In genomic region chr2:170177323-170177722, GRCm38 (mm10) we compare ENCODE assay signal across 12 mouse cellular contexts. TPM values are rescaled to one million over a fixed set of nuclear protein-coding genes. Genes with fewer than 3 reads are reported as not detected.
DNase-seq lines count a peak whose midpoint lies in the region; ATAC-seq and TF ChIP-seq lines count a peak whose summit lies in the region.
"Had no signal": no experiment of that assay in that cellular context is flagged by ENCODE, and none has a peak within 500 bp of the region (broad histone marks: within the 10 kb centered on the region; RNA-seq: fewer than 3 reads in every experiment).

No protein-coding gene starts in this region.

- H3K9ac ChIP-seq in heart, embryonic 11.5 days (ENCODE audit: low read depth, low read length): no peak overlapping the region
- no peak overlapping the region for H3K9ac ChIP-seq in heart, adult 2 months (ENCODE audit: low read depth, low read length)
- H3K9ac ChIP-seq in kidney, embryonic 14.5 days (ENCODE audit: low read depth, low read length): no peak overlapping the region
- H3K9ac ChIP-seq in ES-Bruce4 (ENCODE audit: low read depth, poor library complexity, severe bottlenecking): peak overlapping the region; percentile 16; the same call in 1 of the 2 replicates
- H3K9ac ChIP-seq in intestine, embryonic 16.5 days (ENCODE audit: low read depth, low read length): peak overlapping the region; percentile 48
- H3K9ac ChIP-seq: limb, embryonic 15.5 days had no signal

- H3K27ac ChIP-seq in heart, embryonic 11.5 days (ENCODE audit: low read depth, low read length): no peak overlapping the region
- H3K27ac ChIP-seq in heart, adult 2 months: no peak overlapping the region; the same call in 1 of the 2 replicates
- H3K27ac ChIP-seq in kidney, embryonic 14.5 days (ENCODE audit: low read depth, low read length): no peak overlapping the region; the same call in 1 of the 2 replicates
- no peak overlapping the region for H3K27ac ChIP-seq in ES-Bruce4 (ENCODE audit: insufficient read depth, low read length)
- H3K27ac ChIP-seq in intestine, embryonic 16.5 days (ENCODE audit: low read length): peak overlapping the region; percentile 70
- H3K27ac ChIP-seq in thymus, adult 2 months (ENCODE audit: control insufficient read depth, insufficient read depth, low read length): no peak overlapping the region
- H3K27ac ChIP-seq: limb, embryonic 15.5 days had no signal

- no peak overlapping the region for H3K4me3 ChIP-seq in heart, embryonic 11.5 days (ENCODE audit: low read depth, low read length)
- H3K4me3 ChIP-seq in heart, adult 2 months: no peak overlapping the region
- H3K4me3 ChIP-seq in kidney, embryonic 14.5 days (ENCODE audit: low read length): no peak overlapping the region
- H3K4me3 ChIP-seq in ES-Bruce4 (ENCODE audit: low read depth, low read length): no peak overlapping the region
- H3K4me3 ChIP-seq in intestine, embryonic 16.5 days (ENCODE audit: low read length): peak overlapping the region; percentile 18; the same call in 1 of the 2 replicates
- no peak overlapping the region for H3K4me3 ChIP-seq in thymus, adult 2 months (ENCODE audit: control insufficient read depth, insufficient read depth, low read length)
- H3K4me3 ChIP-seq: limb, embryonic 15.5 days had no signal

- 31% methylated on average over 8 of the region's 8 CpGs for WGBS in heart, embryonic 11.5 days (ENCODE audit: insufficient replicate concordance)
- WGBS in heart, adult 2 months: 23% methylated on average over 8 of the region's 8 CpGs
- 20% methylated on average over 8 of the region's 8 CpGs for WGBS in kidney, embryonic 14.5 days
- WGBS in intestine, embryonic 16.5 days: 13% methylated on average over 8 of the region's 8 CpGs
- 71% methylated on average over 8 of the region's 8 CpGs for WGBS in thymus, adult 2 months

- H3K79me2 ChIP-seq in heart, adult 2 months (replicated peaks; ENCODE audit: control insufficient read depth, insufficient read depth, low read length): no peaks in the 10 kb centered on the region

- no peaks in the 10 kb centered on the region for H3K9me3 ChIP-seq in heart, embryonic 11.5 days (replicated peaks; ENCODE audit: control insufficient read depth, low read length)
- H3K9me3 ChIP-seq in kidney, embryonic 14.5 days (ENCODE audit: control insufficient read depth, low read length): no peaks in the 10 kb centered on the region
- H3K9me3 ChIP-seq in ES-Bruce4 (replicated peaks; ENCODE audit: control insufficient read depth, insufficient read depth, low read length, poor library complexity, severe bottlenecking): no peaks in the 10 kb centered on the region
- H3K9me3 ChIP-seq in intestine, embryonic 16.5 days (ENCODE audit: control insufficient read depth, low read length): no peaks in the 10 kb centered on the region
- H3K9me3 ChIP-seq: limb, embryonic 15.5 days had no signal

- TF ChIP-seq CTCF in heart, adult 2 months (IDR thresholded peaks at IDR 0.05): no peak
- no peak for TF ChIP-seq CTCF in ES-Bruce4 (IDR thresholded peaks at IDR 0.05; ENCODE audit: low read depth, low read length)
- TF ChIP-seq CTCF in thymus, adult 2 months (IDR thresholded peaks at IDR 0.05; ENCODE audit: borderline replicate concordance, control insufficient read depth, extremely low read depth, insufficient read depth, low read length, poor library complexity): no peak

- H3K36me3 ChIP-seq in heart, embryonic 11.5 days (ENCODE audit: control insufficient read depth, insufficient read depth, low read length): no peaks in the 10 kb centered on the region
- peaks cover 2% of the 10 kb centered on the region for H3K36me3 ChIP-seq in heart, adult 2 months (ENCODE audit: control insufficient read depth, insufficient read depth, low read length)
- H3K36me3 ChIP-seq in kidney, embryonic 14.5 days (ENCODE audit: control insufficient read depth, insufficient read depth, low read length): no peaks in the 10 kb centered on the region
- no peaks in the 10 kb centered on the region for H3K36me3 ChIP-seq in ES-Bruce4 (ENCODE audit: control insufficient read depth, insufficient read depth, low read length, poor library complexity, severe bottlenecking)
- no peaks in the 10 kb centered on the region for H3K36me3 ChIP-seq in intestine, embryonic 16.5 days (ENCODE audit: control insufficient read depth, insufficient read depth, low read length)
- H3K36me3 ChIP-seq in thymus, adult 2 months (ENCODE audit: control insufficient read depth, insufficient read depth, low read length): no peaks in the 10 kb centered on the region
- H3K36me3 ChIP-seq: limb, embryonic 15.5 days had no signal

- peak overlapping the region; percentile 27 for H3K4me2 ChIP-seq in heart, embryonic 11.5 days
- H3K4me2 ChIP-seq in kidney, embryonic 14.5 days (replicated peaks; ENCODE audit: low read depth, low read length): peak overlapping the region; percentile 21; the same call in 1 of the 2 replicates
- peak overlapping the region; percentile 46 for H3K4me2 ChIP-seq in intestine, embryonic 16.5 days (ENCODE audit: low read depth, low read length)
- H3K4me2 ChIP-seq: limb, embryonic 15.5 days had no signal

- no peak for TF ChIP-seq EP300 in heart, adult 2 months (IDR thresholded peaks at IDR 0.05; ENCODE audit: insufficient read depth, low read depth, low read length)
- no peak for TF ChIP-seq EP300 in ES-Bruce4 (IDR thresholded peaks at IDR 0.05; ENCODE audit: insufficient read depth, low read depth, low read length)

- no peak for TF ChIP-seq POLR2A in heart, adult 2 months (IDR thresholded peaks at IDR 0.05; ENCODE audit: insufficient read depth, low read depth, low read length)
- TF ChIP-seq POLR2A in ES-Bruce4 (IDR thresholded peaks at IDR 0.05; ENCODE audit: insufficient read depth, low read length): no peak
- no peak for TF ChIP-seq POLR2A in thymus, adult 2 months (IDR thresholded peaks at IDR 0.05; ENCODE audit: control insufficient read depth, extremely low read depth, insufficient read depth, low read length, poor library complexity)

- ATAC-seq in heart, embryonic 11.5 days (replicated peaks; ENCODE audit: insufficient number of reproducible peaks, low FRiP score, low TSS enrichment): no peak
- no peak for ATAC-seq in kidney, embryonic 14.5 days (ENCODE audit: low FRiP score, low TSS enrichment)
- ATAC-seq in intestine, embryonic 16.5 days: peak; percentile 32; the same call in 1 of the 2 replicates
- ATAC-seq: Patski had no signal

- H3K27me3 ChIP-seq in heart, embryonic 11.5 days (ENCODE audit: control insufficient read depth, insufficient read depth, low read length): no peaks in the 10 kb centered on the region
- H3K27me3 ChIP-seq in heart, adult 2 months (ENCODE audit: control insufficient read depth, insufficient read depth, low read length): no peaks in the 10 kb centered on the region
- no peaks in the 10 kb centered on the region for H3K27me3 ChIP-seq in kidney, embryonic 14.5 days (ENCODE audit: control insufficient read depth, insufficient read depth, low read length)
- no peaks in the 10 kb centered on the region for H3K27me3 ChIP-seq in ES-Bruce4 (ENCODE audit: control insufficient read depth, insufficient read depth, low read length, poor library complexity, severe bottlenecking)
- H3K27me3 ChIP-seq in intestine, embryonic 16.5 days (replicated peaks; ENCODE audit: control insufficient read depth, insufficient read depth, low read length): no peaks in the 10 kb centered on the region
- H3K27me3 ChIP-seq in thymus, adult 2 months (ENCODE audit: control insufficient read depth, insufficient read depth, low read length): no peaks in the 10 kb centered on the region
- H3K27me3 ChIP-seq: limb, embryonic 15.5 days; Patski had no signal

- intact Hi-C loops in heart, adult 2 months (cut with DNase I): loop anchor here (5.0 kb wide), 1 partner anchor 40 kb away; no protein-coding TSS in a partner anchor

- peaks cover 18% of the 10 kb centered on the region for H3K4me1 ChIP-seq in heart, embryonic 11.5 days (ENCODE audit: control insufficient read depth, insufficient read depth, low read length)
- H3K4me1 ChIP-seq in heart, adult 2 months (ENCODE audit: control insufficient read depth, insufficient read depth, low read length): peaks cover 10% of the 10 kb centered on the region
- H3K4me1 ChIP-seq in kidney, embryonic 14.5 days (ENCODE audit: control insufficient read depth, insufficient read depth, low read length): peaks cover 36% of the 10 kb centered on the region
- peaks cover 4% of the 10 kb centered on the region for H3K4me1 ChIP-seq in ES-Bruce4 (ENCODE audit: control insufficient read depth, insufficient read depth, low read length)
- H3K4me1 ChIP-seq in intestine, embryonic 16.5 days (ENCODE audit: control insufficient read depth, insufficient read depth, low read length): peaks cover 38% of the 10 kb centered on the region
- peaks cover 22% of the 10 kb centered on the region for H3K4me1 ChIP-seq in thymus, adult 2 months (replicated peaks; ENCODE audit: control insufficient read depth, insufficient read depth, low read length)

- no peak for DNase-seq in heart, adult 2 months
- DNase-seq in kidney, postnatal 10 days: no peak
- no peak for DNase-seq in frontal cortex, postnatal 25 days (ENCODE audit: low spot score in 2 of 2)
- no peak for DNase-seq in thymus, adult 2 months
- DNase-seq: cerebellum, adult 11 months; thymus, postnatal 36 days had no signal

RNA-seq across cellular contexts. Expression of gene Zfp217, which starts 29.4 kb away (rescaled TPM):
- polyA plus RNA-seq in heart, embryonic 11.5 days (2014; fragmentation: Nextera tagmentation; extraction: Ambion mirVana): 2.9 and 3.7 TPM in 2 replicates
- total RNA-seq in heart, adult 2 months (2021): 1 to 10 TPM; 8.9 to 9.4 TPM
- 5.2 and 9.7 TPM in 2 replicates for polyA plus RNA-seq in heart, adult 2 months (2012; rRNA removed)
- 5.6 and 6.0 TPM in 2 replicates for polyA plus RNA-seq in kidney, embryonic 14.5 days (2014; fragmentation: Nextera tagmentation; extraction: Ambion mirVana)
- polyA plus RNA-seq in ES-Bruce4 (2011; ENCODE audit: insufficient read depth, insufficient read length, low read depth, missing spikeins): 39.6 and 39.9 TPM in 2 replicates
- polyA plus RNA-seq in intestine, embryonic 16.5 days (2015; fragmentation: Nextera tagmentation; extraction: Ambion mirVana): 2.4 and 2.9 TPM in 2 replicates
- polyA plus RNA-seq in thymus, adult 2 months (2012; rRNA removed): 32.1 and 41.0 TPM in 2 replicates

Comparison
In these comparisons a context has a peak if more than half of its experiments do, and no peak if none do; other contexts are left out.
1. H3K9ac ChIP-seq: peak in ES-Bruce4 (single experiment) and intestine, embryonic 16.5 days (single experiment); none in heart, embryonic 11.5 days (single experiment), heart, adult 2 months (single experiment) and kidney, embryonic 14.5 days (single experiment).
2. Peak in every context shown above with its lines, with median percentiles within 50 percentile points of each other: H3K4me2 ChIP-seq.